Mouse (Mus musculus) heart, embryonic 15.5 days (tissue): ENCODE results near the gene Aifm2. TPM values are rescaled to one million over a fixed set of nuclear protein-coding genes. Genes with fewer than 3 reads are reported as not detected.

Source experiments
- ATAC-seq: fragments of 200-750 bp; cut with Nextera tagmentation; replicated peaks from 2 replicates; pipeline ENCODE4 v1.8.0; 2017; ENCODE audit warnings: low read depth, moderate TSS enrichment; ENCODE audit not compliant: insufficient number of reproducible peaks, insufficient read depth, low FRiP score
- H3K27ac ChIP-seq: fragments of 300-500 bp; sonication (generic); 2 replicates; pipeline ENCODE4 v1.5.1; 2015; ENCODE audit warnings: mild to moderate bottlenecking, inconsistent platforms
- H3K27me3 ChIP-seq: fragments of 300-500 bp; sonication (generic); 2 replicates; pipeline ENCODE4 v1.6.1; 2015; ENCODE audit warnings: inconsistent platforms
- H3K36me3 ChIP-seq: fragments of 300-500 bp; sonication (generic); 2 replicates; pipeline ENCODE4 v1.6.1; 2015; ENCODE audit warnings: mild to moderate bottlenecking, inconsistent platforms
- H3K4me1 ChIP-seq: fragments of 300-500 bp; sonication (generic); replicated peaks from 2 replicates; pipeline ENCODE4 v1.6.1; 2015; ENCODE audit warnings: inconsistent platforms
- H3K4me2 ChIP-seq: fragments of 300-500 bp; sonication (generic); 2 replicates; pipeline ENCODE4 v1.6.1; 2015; ENCODE audit warnings: inconsistent platforms, mild to moderate bottlenecking, moderate library complexity
- H3K4me3 ChIP-seq: fragments of 300-500 bp; sonication (generic); 2 replicates; pipeline ENCODE4 v1.5.1; 2015; ENCODE audit warnings: mild to moderate bottlenecking, inconsistent platforms
- H3K9ac ChIP-seq: fragments of 300-500 bp; sonication (generic); 2 replicates; pipeline ENCODE4 v1.6.1; 2015; ENCODE audit warnings: mild to moderate bottlenecking, inconsistent platforms
- H3K9me3 ChIP-seq: fragments of 300-500 bp; sonication (generic); replicated peaks from 2 replicates; pipeline ENCODE4 v1.6.1; 2016; ENCODE audit warnings: inconsistent platforms
- WGBS: fragments of 180-500 bp; shearing (Covaris S2); methylation state at CpG from one replicate; pipeline ENCODE4 v1.1.7; 2015; ENCODE audit warnings: mixed read lengths; 5-methylcytosine and 5-hydroxymethylcytosine counted together
- polyA plus RNA-seq: library from polyadenylated mRNA; unstranded; fragments of >200 nt; fragmentation: Nextera tagmentation; extraction: Ambion mirVana; gene quantifications from 2 replicates; pipeline ENCODE4 v1.2.1, GENCODE M21; 2015

Aifm2 gene
- 22.0 and 25.7 TPM in 2 replicates for polyA plus RNA-seq

DNA sequence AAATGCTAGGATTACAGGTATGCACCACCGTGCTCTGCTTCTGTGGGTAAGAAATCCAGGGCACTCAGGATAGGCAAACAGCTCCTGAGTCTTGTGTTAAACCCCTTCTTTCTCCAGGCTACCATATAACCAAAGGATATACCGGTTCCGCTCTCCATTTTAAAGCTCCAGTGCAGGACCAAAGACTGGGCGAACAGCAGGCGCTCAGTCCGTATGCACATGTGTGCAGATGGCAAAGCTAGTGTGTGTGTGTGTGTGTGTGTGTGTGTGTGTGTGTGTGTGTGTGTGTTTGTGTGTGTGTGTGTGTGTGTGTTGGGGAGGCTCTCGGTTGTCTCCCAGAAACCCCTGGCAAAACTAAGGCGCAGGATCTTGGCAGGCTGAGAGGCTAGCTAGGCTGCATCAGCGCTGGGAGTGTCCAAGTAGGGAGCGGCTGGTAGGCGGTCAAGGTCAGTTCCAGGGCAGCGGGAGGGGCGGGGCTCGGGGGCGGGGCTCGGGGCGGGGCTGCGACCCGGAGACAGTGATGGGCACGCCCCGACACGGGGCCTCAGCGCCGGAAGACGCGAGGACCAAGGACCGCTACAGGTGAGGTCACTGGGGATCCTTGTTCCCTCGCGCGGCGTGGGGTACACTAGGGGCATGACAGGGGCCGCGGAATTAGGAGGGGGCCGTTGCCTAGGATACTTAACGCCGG is at the start of gene Aifm2:
TSS of gene Aifm2 (plus strand) at position 493 of the 691 bp plus-strand sequence.
- WGBS, result 11% methylated on average over 32 of the region's 36 CpGs
- H3K4me3 ChIP-seq, result peak within 1 kb of the TSS; percentile 81
- H3K27me3 ChIP-seq, result no peaks in the 10 kb centered on the region
- peak within 1 kb of the TSS; percentile 87 for H3K4me2 ChIP-seq
- peak within 1 kb of the TSS; percentile 71 for H3K27ac ChIP-seq
- H3K9ac ChIP-seq, result peak within 1 kb of the TSS; percentile 74
- H3K9me3 ChIP-seq, result no peaks in the 10 kb centered on the region
- ATAC-seq, result peak; percentile 92
- H3K4me1 ChIP-seq, result peaks cover 14% of the 10 kb centered on the region
- H3K36me3 ChIP-seq, result no peaks in the 10 kb centered on the region

DNA sequence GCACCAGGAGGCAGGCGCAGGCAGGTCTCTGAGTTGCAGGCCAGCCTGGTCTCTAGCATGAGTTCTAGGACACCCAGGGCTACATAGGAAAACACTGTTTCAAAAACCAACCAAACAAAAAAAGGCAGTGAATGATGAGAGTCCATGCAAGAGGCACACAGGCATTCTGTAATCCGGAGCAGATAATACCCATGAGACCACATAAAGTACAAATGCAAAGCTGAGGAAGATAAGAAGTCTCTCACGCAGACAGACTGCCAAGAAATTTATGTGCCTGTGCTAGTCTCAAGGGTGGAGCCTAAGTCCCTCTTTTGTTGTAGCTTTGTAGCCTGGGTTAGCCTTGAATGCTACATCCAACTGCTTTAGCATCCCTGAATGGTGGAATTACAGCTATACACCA is 49.4 kb upstream of the Aifm2 start:
- Histone ChIP-seq H3K27ac (no peak overlapping the region), H3K4me1 (no peaks in the 10 kb centered on the region), H3K4me3 (no peak overlapping the region), H3K9me3 (no peaks in the 10 kb centered on the region), H3K4me2 (no peak overlapping the region), H3K9ac (no peak overlapping the region), H3K36me3 (peaks cover 59% of the 10 kb centered on the region), H3K27me3 (no peaks in the 10 kb centered on the region)
- 57% methylated on average over 3 of the region's 3 CpGs for WGBS
- no peak for ATAC-seq

DNA sequence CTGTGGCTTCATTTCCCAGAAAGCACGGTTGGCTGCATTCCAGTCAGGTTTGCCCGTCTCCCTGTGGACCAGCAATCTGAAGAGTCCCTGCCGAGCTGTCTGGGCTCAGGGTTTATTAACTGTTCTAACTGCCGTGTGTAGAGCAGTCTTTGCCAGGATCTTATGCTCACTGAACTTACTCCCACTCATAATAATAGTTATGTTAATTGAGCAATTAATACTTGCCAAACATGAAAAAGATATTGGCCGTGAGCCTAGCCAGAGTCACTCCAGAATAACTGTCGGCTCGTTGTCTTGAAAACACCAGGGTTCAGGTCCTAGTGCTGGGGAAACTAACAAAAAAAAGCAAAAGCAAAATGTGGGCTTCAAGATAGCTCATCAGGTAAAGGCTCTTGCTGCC is 45.8 kb upstream of the Aifm2 start:
- Histone ChIP-seq H3K4me3 (no peak overlapping the region), H3K36me3 (peaks cover 58% of the 10 kb centered on the region)

DNA sequence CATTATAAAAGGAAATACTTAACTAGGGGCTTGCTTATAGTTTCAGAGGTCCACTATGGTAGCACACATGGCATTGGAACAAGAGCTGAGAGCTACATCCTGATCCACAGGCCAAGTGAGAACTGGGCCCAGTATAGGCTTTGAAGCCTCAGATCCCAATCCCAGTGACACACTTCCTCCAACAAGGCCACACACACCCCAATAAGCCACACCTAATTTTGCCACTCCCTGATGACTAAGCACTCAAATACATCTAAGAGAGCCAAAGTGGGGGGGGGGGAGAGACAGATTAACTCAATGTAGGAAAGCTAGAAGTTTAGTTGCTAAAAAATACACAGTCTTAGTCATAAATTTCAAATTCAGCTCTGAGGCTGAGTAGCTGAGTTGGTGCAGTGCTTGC is 45.2 kb upstream of the Aifm2 start:
- no peak for ATAC-seq
- Histone ChIP-seq H3K9ac (no peak overlapping the region), H3K36me3 (peaks cover 58% of the 10 kb centered on the region), H3K27me3 (no peaks in the 10 kb centered on the region), H3K4me2 (no peak overlapping the region), H3K9me3 (no peaks in the 10 kb centered on the region), H3K4me3 (no peak overlapping the region), H3K27ac (no peak overlapping the region), H3K4me1 (no peaks in the 10 kb centered on the region)

More for the DNA sequence above, 45.8 kb upstream of the Aifm2 start:
- ATAC-seq, result no peak
- 80% methylated on average over 7 of the region's 7 CpGs for WGBS
- Histone ChIP-seq H3K9me3 (no peaks in the 10 kb centered on the region), H3K4me1 (no peaks in the 10 kb centered on the region), H3K27me3 (no peaks in the 10 kb centered on the region), H3K9ac (no peak overlapping the region), H3K4me2 (no peak overlapping the region), H3K27ac (no peak overlapping the region)

DNA sequence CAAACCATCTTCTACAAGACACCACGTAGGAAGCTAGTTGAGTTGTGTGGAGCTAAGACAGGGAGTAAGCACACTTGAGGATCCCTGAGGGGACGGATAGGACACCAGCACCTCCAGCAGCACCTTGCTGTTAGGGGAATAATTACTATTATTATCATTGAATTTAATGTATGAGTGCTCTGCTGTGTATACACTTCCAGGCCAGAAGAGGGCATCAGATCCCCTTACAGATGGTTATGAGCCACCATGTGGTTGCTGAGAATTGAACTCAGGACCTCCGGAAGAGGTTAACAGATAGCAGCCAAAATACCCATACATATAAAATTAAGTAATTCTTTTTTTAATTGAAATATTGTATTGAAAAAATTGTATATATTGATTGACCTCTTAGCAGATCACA is 44.3 kb upstream of the Aifm2 start:
- Histone ChIP-seq H3K27me3 (no peaks in the 10 kb centered on the region), H3K9ac (no peak overlapping the region), H3K9me3 (no peaks in the 10 kb centered on the region), H3K4me3 (no peak overlapping the region), H3K27ac (no peak overlapping the region), H3K4me1 (no peaks in the 10 kb centered on the region), H3K36me3 (peaks cover 60% of the 10 kb centered on the region), H3K4me2 (no peak overlapping the region)
- WGBS, result 95% methylated on average over 3 of the region's 3 CpGs
- ATAC-seq, result no peak

DNA sequence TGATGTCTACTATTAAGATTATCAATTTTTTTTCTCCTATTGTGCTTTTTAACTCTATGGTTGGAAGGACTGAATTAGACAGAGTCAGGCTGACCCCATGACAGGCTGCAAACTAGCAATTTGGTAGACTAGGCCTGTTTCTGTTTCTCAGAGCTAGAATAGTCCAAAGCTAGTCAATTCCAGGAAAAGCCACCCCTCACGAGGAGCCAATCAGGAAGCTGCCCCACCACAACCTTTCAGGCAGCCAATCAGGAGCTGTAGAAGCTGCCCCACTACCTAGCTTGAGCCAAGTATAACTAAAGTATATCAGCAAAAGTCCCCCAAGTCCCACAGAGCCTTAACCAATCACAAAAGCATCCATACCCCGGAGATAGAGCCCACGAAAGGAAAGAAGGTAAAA is 39.1 kb upstream of the Aifm2 start:
- Histone ChIP-seq H3K4me2 (no peak overlapping the region), H3K9ac (no peak overlapping the region), H3K4me1 (peaks cover 6% of the 10 kb centered on the region), H3K36me3 (peaks cover 19% of the 10 kb centered on the region), H3K9me3 (no peaks in the 10 kb centered on the region), H3K4me3 (no peak overlapping the region), H3K27ac (no peak overlapping the region), H3K27me3 (no peaks in the 10 kb centered on the region)
- ATAC-seq, result no peak
- WGBS, result 65% methylated on average over 3 of the region's 3 CpGs

DNA sequence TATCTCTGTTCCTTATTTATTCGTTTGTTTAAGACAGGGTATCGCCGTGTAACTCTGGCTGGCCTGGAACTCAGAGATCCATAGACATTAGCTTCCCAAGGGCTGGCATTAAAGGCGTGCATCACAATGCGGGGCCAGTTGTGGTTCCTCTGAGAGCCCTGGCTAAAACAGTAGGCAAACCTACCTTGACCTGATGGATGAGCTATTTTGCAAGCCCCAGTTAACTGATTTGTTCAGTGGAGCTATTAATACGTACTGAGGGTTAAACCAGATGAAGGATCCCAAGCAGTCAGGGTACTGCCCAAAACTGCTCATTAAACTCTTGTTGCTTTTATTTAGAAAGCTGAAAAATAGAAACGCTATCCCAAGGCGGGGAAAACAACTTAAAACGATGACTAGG is 35.5 kb upstream of the Aifm2 start:
- peak overlapping the region; percentile 80 for H3K4me3 ChIP-seq
- peak overlapping the region; percentile 69 for H3K9ac ChIP-seq
- H3K4me2 ChIP-seq, result peak overlapping the region; percentile 78
- peaks cover 17% of the 10 kb centered on the region for H3K4me1 ChIP-seq
- WGBS, result 38% methylated on average over 9 of the region's 9 CpGs
- peaks cover 5% of the 10 kb centered on the region; the same call in 1 of the 2 replicates for H3K36me3 ChIP-seq
- ATAC-seq, result no peak
- no peaks in the 10 kb centered on the region for H3K9me3 ChIP-seq
- peak overlapping the region; percentile 90 for H3K27ac ChIP-seq
- H3K27me3 ChIP-seq, result no peaks in the 10 kb centered on the region

DNA sequence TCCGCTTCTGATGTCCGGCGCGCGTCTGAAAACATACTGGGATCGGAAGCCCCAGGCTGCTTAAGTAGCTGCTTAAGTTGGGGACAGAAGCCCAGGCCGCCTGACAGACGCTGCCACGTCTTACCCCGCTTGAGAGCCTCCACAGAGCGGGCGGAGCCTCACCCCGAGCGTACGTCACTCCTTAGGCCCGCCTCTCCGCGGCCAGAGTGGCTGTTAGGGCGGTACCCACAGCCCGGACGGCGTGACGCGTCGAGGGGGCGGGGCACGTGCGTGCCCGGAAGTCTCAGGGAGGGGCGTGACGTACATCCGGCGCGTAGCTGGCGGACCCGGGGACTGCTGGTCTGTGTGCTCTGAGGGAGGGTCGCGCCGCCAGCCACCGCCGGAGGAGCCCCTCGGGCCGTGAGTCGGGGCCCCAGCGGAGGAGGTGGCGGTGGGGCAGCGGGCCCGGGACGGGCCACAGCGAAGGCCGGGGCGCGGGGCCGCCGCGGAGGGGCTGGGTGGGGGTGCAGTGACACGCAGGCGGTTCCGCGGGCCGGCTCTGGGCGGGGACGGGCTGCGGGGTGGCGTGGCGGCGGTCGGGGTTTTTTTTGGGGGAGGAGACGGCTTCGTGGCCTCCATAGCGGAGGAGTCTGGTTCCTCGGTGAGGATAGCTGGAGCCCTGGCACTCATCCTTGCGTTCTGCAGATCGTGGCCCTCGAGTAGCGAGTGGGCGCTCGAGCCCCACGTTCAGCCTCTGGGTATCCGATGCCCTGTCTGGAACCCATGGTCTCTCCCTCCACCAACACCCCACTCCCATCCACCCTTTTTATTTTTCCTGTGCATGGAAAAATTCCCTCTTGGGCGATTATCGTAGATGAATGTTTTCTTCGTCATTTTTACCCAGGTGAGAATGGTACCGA is 34.8 kb upstream of the Aifm2 start, which contains the start of gene Sar1a:
TSS of gene Sar1a (plus strand) at position 285 of the 899 bp plus-strand sequence.
- Histone ChIP-seq H3K9me3 (no peaks in the 10 kb centered on the region), H3K4me2 (peak within 1 kb of the TSS; percentile 84), H3K4me3 (peak within 1 kb of the TSS; percentile 80), H3K27ac (peak within 1 kb of the TSS; percentile 90), H3K36me3 (peaks cover 8% of the 10 kb centered on the region), H3K27me3 (no peaks in the 10 kb centered on the region), H3K4me1 (peaks cover 17% of the 10 kb centered on the region), H3K9ac (peak within 1 kb of the TSS; percentile 96)
- 1% methylated on average over 74 of the region's 84 CpGs for whole genome bisulfite sequencing
- peak; percentile 100 for ATAC-seq

DNA sequence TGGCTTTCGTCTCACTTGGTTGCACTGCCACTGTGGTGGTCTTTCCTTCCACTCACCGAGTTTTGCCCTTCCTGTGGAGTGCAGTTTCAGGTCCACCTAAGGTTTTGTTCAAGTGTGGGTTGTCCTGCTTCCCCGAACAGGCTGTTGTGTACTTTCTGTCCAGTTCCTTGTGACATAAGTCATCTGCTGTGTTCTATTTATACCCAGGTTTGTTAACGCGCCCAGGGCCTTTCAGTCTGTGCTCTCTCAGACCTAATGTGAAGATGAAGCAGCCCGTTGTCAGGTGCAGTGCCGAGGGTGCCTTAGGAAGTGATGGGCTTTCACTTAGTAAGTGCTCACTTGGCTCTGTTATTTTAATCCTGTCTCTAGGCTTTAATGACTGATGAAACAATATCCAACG is 25.7 kb upstream of the Aifm2 start:
- Histone ChIP-seq H3K4me3 (no peak overlapping the region), H3K27ac (no peak overlapping the region), H3K27me3 (no peaks in the 10 kb centered on the region), H3K4me2 (no peak overlapping the region), H3K9me3 (no peaks in the 10 kb centered on the region), H3K9ac (no peak overlapping the region), H3K4me1 (no peaks in the 10 kb centered on the region; the same call in 1 of the 2 replicates), H3K36me3 (peaks cover 77% of the 10 kb centered on the region)
- ATAC-seq, result no peak
- 66% methylated on average over 8 of the region's 8 CpGs for WGBS

DNA sequence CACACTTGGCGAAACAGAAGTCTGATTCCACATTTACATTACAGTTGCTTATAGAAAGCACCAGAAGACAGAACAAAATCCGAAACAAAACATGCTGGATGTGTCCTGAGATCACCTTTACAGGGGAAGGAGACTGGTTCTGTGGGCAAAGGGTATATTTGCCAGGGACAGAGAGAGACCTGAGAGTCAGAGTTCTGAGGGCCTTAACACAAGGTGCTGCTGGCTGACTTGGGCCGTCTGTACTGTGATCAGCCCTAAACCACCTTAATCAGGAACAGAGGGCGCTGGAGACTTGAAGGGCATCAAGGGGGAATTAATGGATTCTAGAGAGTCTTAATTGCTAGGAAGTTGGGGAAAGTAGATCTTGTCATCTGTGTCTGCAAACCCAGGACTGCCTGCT is 21.5 kb upstream of the Aifm2 start:
- Histone ChIP-seq H3K4me1 (peaks cover 16% of the 10 kb centered on the region), H3K4me3 (no peak overlapping the region), H3K9ac (no peak overlapping the region), H3K4me2 (no peak overlapping the region), H3K27me3 (no peaks in the 10 kb centered on the region), H3K9me3 (no peaks in the 10 kb centered on the region), H3K36me3 (peaks cover 41% of the 10 kb centered on the region), H3K27ac (no peak overlapping the region)
- 60% methylated on average over 4 of the region's 4 CpGs for WGBS
- no peak for ATAC-seq

DNA sequence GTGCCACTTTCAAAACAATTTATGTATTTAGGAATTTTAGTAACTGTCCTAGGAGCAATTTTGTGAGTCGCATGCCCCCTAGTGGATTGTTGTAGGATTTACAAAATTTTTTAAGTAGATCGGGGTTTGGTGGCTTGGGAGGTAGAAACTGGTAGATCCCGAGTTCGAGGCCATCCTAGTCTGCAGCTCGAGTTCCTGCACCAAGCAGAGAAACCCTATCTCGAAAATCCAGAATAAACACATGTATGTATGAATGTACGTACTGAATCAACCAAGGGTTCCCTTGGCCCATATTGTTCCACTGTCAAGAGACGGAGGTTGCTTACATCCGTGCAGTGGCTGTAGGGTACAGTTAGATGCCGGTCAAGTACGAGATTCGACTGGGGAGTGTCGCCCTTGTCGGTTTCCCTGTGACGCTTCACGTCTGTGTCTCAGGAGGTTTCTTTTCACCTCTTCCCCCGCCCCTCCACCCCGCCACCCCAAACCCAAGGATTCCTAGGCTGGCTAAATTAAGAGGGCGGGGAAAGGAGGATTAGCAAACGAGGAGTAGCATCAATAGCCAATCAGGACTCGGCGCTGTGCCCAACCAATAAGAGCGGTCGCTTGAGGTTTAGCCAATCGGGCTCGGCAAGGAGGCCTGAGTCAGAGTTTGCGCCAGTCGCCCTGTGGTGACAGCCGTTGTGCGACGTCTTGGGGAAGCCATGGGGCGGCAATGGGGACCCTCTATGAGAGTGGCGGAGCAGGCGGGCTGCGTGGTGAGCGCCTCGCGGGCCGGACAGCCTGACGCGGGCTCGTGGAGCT is 20.0 kb upstream of the Aifm2 start, which contains the start of gene Tysnd1:
TSS of gene Tysnd1 (plus strand) at position 645 of the 801 bp plus-strand sequence.
- WGBS, result under 1% methylated on average over 42 of the region's 42 CpGs
- H3K9me3 ChIP-seq, result no peaks in the 10 kb centered on the region
- no peaks in the 10 kb centered on the region for H3K27me3 ChIP-seq
- H3K9ac ChIP-seq, result peak within 1 kb of the TSS; percentile 83
- ATAC-seq, result peak; percentile 92
- peak within 1 kb of the TSS; percentile 60 for H3K27ac ChIP-seq
- peaks cover 34% of the 10 kb centered on the region for H3K36me3 ChIP-seq
- H3K4me1 ChIP-seq, result peaks cover 16% of the 10 kb centered on the region
- H3K4me3 ChIP-seq, result peak within 1 kb of the TSS; percentile 84
- peak within 1 kb of the TSS; percentile 100 for H3K4me2 ChIP-seq
